Mouse (Mus musculus) heart, embryonic 16.5 days (tissue): ENCODE measurements around the gene Chrnb1. TPM values are rescaled to one million over a fixed set of nuclear protein-coding genes. Genes with fewer than 3 reads are reported as not detected.

ENCODE experiments used
- ATAC-seq: fragments of 200-750 bp; cut with Nextera tagmentation; replicated peaks from 2 replicates; pipeline ENCODE4 v1.8.0; 2017; ENCODE audit warnings: moderate number of reproducible peaks; ENCODE audit not compliant: insufficient read depth, low FRiP score; ENCODE audit errors: extremely low read depth
- H3K27ac ChIP-seq: fragments of 300-500 bp; sonication (generic); 2 replicates; pipeline ENCODE4 v1.5.1; 2014; ENCODE audit warnings: mild to moderate bottlenecking, low read length, control low read depth, moderate library complexity
- H3K27me3 ChIP-seq: fragments of 300-500 bp; sonication (generic); 2 replicates; pipeline ENCODE4 v1.6.1; 2014; ENCODE audit warnings: low read length, mixed read lengths; ENCODE audit not compliant: control insufficient read depth, insufficient read depth
- H3K36me3 ChIP-seq: fragments of 300-500 bp; sonication (generic); 2 replicates; pipeline ENCODE4 v1.6.1; 2014; ENCODE audit not compliant: control insufficient read depth, insufficient read depth
- H3K4me1 ChIP-seq: fragments of 300-500 bp; sonication (generic); 2 replicates; pipeline ENCODE4 v1.6.1; 2014; ENCODE audit warnings: low read length, mixed read lengths; ENCODE audit not compliant: control insufficient read depth, insufficient read depth
- H3K4me2 ChIP-seq: fragments of 300-500 bp; sonication (generic); 2 replicates; pipeline ENCODE4 v1.6.1; 2014; ENCODE audit warnings: low read depth, mild to moderate bottlenecking, control low read depth, low read length
- H3K4me3 ChIP-seq: fragments of 300-500 bp; sonication (generic); 2 replicates; pipeline ENCODE4 v1.5.1; 2014; ENCODE audit warnings: mild to moderate bottlenecking, control low read depth, low read length
- H3K9ac ChIP-seq: fragments of 300-500 bp; sonication (generic); 2 replicates; pipeline ENCODE4 v1.6.1; 2014; ENCODE audit warnings: low read length, control low read depth
- H3K9me3 ChIP-seq: fragments of 300-500 bp; sonication (generic); replicated peaks from 2 replicates; pipeline ENCODE4 v1.6.1; 2016; ENCODE audit warnings: low read length; ENCODE audit not compliant: control insufficient read depth
- WGBS: fragments of 180-500 bp; shearing (Covaris S2); extraction: QIAGEN DNeasy Blood & Tissue Kit; methylation state at CpG from one replicate; pipeline ENCODE4 v1.1.7; 2014; 5-methylcytosine and 5-hydroxymethylcytosine counted together
- polyA plus RNA-seq: library from polyadenylated mRNA; unstranded; fragments of >200 nt; fragmentation: Nextera tagmentation; extraction: Ambion mirVana; gene quantifications from 2 replicates; pipeline ENCODE4 v1.2.1, GENCODE M21; 2015

Gene Chrnb1
- polyA plus RNA-seq, 1 experiment from 2014 or later = 6.0 TPM

DNA sequence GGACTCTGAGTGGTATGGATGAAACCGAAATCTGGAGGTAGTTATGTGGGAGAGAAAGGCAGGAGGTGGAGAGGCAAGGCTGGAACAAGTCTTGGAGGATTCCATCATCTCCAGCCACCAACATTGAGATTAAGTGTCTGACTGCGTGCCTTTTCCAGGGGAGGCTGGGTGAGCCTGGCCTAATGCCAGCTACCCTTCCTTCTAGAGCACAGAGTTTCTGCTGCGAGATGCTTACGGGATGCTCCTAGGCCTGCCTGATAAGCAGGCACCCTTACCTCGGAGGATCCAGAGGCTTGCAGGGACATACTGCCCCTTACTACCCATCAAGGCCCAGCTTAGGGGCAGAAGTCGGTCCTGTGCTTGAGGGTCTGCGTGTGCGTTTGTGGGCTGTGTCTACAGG lies 37.8 kb upstream of the Chrnb1 start:
- ATAC-seq = no peak
- WGBS = 36% methylated on average over 8 of the region's 8 CpGs
- H3K36me3 ChIP-seq = no peaks in the 10 kb centered on the region
- no peaks in the 10 kb centered on the region for H3K9me3 ChIP-seq
- peaks cover 18% of the 10 kb centered on the region for H3K4me1 ChIP-seq
- peak overlapping the region; percentile 80 for H3K4me2 ChIP-seq
- no peak overlapping the region for H3K27ac ChIP-seq
- peak overlapping the region; percentile 50 for H3K4me3 ChIP-seq
- H3K27me3 ChIP-seq = peaks cover 28% of the 10 kb centered on the region
- peak overlapping the region; percentile 73 for H3K9ac ChIP-seq

DNA sequence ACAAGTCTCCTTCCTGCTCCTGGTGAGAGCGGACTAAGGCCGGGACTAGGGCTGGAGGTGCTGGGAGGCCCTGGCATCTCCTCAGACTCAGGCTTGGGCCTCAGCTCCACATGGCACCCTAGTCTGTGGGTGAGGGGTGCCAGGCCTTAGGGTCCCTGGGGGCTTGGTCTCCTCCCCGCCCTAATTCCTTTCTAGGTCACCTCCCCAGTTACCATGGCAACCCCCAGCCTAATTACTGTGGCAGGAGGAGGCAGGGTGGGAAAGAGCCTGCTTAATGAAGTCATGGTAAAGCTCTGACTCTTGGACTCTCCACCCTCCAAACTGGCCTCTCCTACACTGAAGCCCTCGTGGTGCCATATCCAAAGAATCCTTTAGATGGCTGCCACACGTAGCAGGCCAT lies 33.1 kb upstream of the Chrnb1 start:
- Histone ChIP-seq H3K36me3 (0 out of 2 replicates have a peak, but pooled peaks cover 3% of the 10 kb centered on the region), H3K4me1 (peaks cover 3% of the 10 kb centered on the region), H3K4me3 (no peak overlapping the region), H3K9me3 (no peaks in the 10 kb centered on the region), H3K9ac (no peak overlapping the region), H3K27ac (no peak overlapping the region), H3K4me2 (no peak overlapping the region), H3K27me3 (peaks cover 4% of the 10 kb centered on the region; the same call in 1 of the 2 replicates)
- ATAC-seq = no peak
- 77% methylated on average over 5 of the region's 5 CpGs for WGBS

DNA sequence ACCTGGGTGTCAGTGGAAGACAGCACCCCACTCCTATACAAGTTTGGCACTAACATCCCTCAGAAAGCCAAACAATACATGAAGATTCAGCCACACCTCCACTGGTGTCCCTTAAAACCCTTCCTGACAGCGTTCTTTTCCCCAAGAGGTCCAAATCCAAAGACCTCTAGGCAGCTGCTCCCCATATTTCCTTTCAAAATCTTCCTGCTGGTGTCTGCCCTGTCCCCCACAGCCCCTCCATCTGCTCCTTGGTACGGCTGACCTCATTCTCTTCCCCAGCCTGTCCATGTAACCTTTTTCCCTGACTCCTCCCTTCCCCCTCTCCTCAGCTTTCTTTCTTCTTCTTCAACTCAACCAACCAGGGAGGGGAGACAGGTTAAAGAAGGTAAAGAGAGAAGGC lies 27.7 kb upstream of the Chrnb1 start:
- H3K27ac ChIP-seq = no peak overlapping the region
- no peak for ATAC-seq
- WGBS = 77% methylated on average over 2 of the region's 2 CpGs

DNA sequence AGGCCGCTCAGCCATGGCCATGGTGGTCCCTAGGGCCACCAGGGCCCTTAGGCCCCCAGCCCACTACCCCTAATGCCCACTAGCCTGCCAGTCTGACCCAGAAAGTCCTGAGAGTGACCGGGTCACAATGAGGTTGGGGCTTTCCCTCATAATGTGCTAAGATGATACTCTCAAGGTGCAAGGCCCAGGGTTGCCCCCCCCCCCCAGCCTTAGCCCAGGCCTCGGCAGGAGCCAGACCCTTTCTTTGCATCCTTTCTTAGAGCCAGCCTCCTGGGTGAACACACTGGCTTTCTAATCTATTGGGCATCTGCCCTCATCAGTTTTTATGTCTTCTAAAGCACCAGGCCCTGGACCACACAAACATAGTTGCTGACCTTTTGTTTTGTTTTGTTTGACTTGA lies 26.3 kb upstream of the Chrnb1 start, which contains the start of gene Spem1:
Gene Spem1 (minus strand): TSS at position 101 of the 400 bp plus-strand sequence.
- H3K36me3 ChIP-seq = 0 out of 2 replicates have a peak, but pooled peaks cover 3% of the 10 kb centered on the region
- no peak within 1 kb of the TSS for H3K4me2 ChIP-seq
- 87% methylated on average over 3 of the region's 3 CpGs for WGBS
- H3K4me3 ChIP-seq = no peak within 1 kb of the TSS
- no peaks in the 10 kb centered on the region for H3K4me1 ChIP-seq
- H3K27me3 ChIP-seq = no peaks in the 10 kb centered on the region
- no peak within 1 kb of the TSS for H3K9ac ChIP-seq
- H3K9me3 ChIP-seq = 0 out of 2 replicates have a peak, but pooled peaks cover 3% of the 10 kb centered on the region
- ATAC-seq = no peak
- no peak within 1 kb of the TSS for H3K27ac ChIP-seq

More for the DNA sequence above, 27.7 kb upstream of the Chrnb1 start:
- Histone ChIP-seq H3K4me3 (no peak overlapping the region), H3K9me3 (no peaks in the 10 kb centered on the region), H3K27me3 (no peaks in the 10 kb centered on the region), H3K4me1 (no peaks in the 10 kb centered on the region), H3K4me2 (no peak overlapping the region), H3K9ac (no peak overlapping the region), H3K36me3 (0 out of 2 replicates have a peak, but pooled peaks cover 3% of the 10 kb centered on the region)

DNA sequence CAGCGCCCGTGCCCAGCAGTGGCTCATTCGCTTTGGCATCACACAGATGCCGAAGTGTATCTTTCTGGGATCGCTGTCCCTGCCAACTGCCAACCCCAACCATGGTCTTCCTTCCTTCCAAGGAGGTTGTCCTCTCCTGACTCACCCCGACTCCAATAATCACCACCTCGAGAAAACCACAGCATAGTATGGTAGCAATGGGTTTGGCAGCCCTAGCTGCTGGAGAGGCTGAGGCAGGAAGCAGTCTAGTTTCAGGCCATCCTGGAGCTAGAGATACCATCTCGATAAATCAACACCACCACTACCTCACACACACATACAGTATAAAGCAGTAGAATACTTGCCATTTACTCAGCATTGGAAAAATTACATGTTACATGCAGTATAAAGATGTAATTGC lies 23.1 kb upstream of the Chrnb1 start:
- 83% methylated on average over 8 of the region's 8 CpGs for WGBS
- Histone ChIP-seq H3K9ac (no peak overlapping the region), H3K9me3 (0 out of 2 replicates have a peak, but pooled peaks cover 3% of the 10 kb centered on the region)

DNA sequence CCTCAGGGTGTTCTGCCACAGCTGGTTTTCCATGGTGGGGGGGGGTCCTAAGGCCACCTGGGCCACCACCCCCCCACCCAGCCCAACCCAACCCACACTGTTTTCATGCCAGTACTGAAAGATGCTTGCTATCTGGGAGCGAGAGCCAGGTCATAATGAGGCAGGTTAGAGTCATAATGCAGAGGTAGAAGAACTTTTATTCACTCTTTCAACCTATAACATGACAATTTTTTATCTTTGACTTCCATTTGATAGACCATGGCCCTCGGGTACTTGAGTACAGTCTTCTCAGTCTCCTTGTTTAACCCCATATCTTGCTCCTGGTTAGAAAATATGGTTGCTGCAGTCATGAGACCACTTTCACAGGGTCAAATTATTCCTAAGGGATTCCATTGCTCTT lies 22.6 kb upstream of the Chrnb1 start, which contains the start of gene Spem2:
Gene Spem2 (minus strand): TSS at position 101 of the 400 bp plus-strand sequence.
- ATAC-seq = no peak
- Histone ChIP-seq H3K9ac (no peak within 1 kb of the TSS), H3K36me3 (no peaks in the 10 kb centered on the region), H3K9me3 (0 out of 2 replicates have a peak, but pooled peaks cover 3% of the 10 kb centered on the region), H3K4me2 (no peak within 1 kb of the TSS), H3K27ac (no peak within 1 kb of the TSS), H3K4me3 (no peak within 1 kb of the TSS), H3K4me1 (no peaks in the 10 kb centered on the region), H3K27me3 (no peaks in the 10 kb centered on the region)
- 69% methylated on average over 2 of the region's 2 CpGs for WGBS

More for the DNA sequence above, 23.1 kb upstream of the Chrnb1 start:
- H3K36me3 ChIP-seq = no peaks in the 10 kb centered on the region
- no peak for ATAC-seq
- no peak overlapping the region for H3K4me2 ChIP-seq
- H3K27me3 ChIP-seq = no peaks in the 10 kb centered on the region
- no peaks in the 10 kb centered on the region for H3K4me1 ChIP-seq
- no peak overlapping the region for H3K4me3 ChIP-seq
- H3K27ac ChIP-seq = no peak overlapping the region

DNA sequence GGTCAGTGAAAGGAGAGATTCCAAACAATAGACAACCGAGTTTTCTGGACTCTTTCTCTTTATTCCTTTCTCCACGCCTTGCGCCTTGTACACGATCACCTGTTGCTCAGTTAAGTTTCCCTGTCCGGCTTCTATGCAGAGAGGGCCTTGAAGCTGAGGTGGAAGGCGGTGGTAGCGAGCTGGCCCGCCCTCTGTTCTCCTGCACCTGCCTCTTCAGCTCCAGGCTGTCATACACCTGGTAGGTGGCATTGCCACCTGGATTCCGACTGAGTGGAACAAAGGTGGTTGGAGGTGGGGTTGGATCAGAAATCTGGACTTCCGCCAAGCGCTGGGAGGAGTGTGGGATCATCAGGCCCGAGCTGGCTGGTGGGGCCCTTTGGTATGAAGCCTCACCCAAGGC lies 20.8 kb upstream of the Chrnb1 start:
- H3K4me3 ChIP-seq = no peak overlapping the region
- no peaks in the 10 kb centered on the region for H3K36me3 ChIP-seq
- whole genome bisulfite sequencing = 85% methylated on average over 12 of the region's 12 CpGs
- no peak overlapping the region for H3K9ac ChIP-seq
- ATAC-seq = no peak
- 0 out of 2 replicates have a peak, but pooled peaks cover 3% of the 10 kb centered on the region for H3K9me3 ChIP-seq
- no peaks in the 10 kb centered on the region for H3K4me1 ChIP-seq
- no peaks in the 10 kb centered on the region for H3K27me3 ChIP-seq
- no peak overlapping the region for H3K27ac ChIP-seq
- H3K4me2 ChIP-seq = no peak overlapping the region

DNA sequence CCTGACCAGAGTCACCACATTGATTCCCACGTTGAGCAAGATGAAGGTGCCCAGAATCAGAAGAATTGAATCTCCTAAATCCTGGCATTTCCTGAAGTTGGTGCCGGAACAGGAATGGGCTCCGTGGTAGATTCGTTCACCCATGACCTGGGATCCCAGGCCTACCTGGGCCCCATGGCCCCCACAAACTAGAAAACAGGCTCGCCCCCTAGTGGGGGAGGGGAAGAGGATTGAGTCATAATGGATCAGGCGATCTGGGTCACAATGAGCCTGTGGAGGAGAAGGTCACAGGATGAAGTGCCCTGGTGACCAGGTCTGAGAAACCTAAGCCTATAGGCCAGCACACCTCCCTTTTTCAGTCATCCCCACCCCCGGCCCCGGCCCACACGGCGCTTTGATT lies 19.4 kb upstream of the Chrnb1 start, which contains the start of gene Gm39566:
Gene Gm39566 (minus strand): TSS at position 144 of the 400 bp plus-strand sequence.
- WGBS = 51% methylated on average over 10 of the region's 10 CpGs
- Histone ChIP-seq H3K9me3 (0 out of 2 replicates have a peak, but pooled peaks cover 3% of the 10 kb centered on the region), H3K27me3 (no peaks in the 10 kb centered on the region; the same call in 1 of the 2 replicates), H3K4me3 (no peak within 1 kb of the TSS), H3K27ac (no peak within 1 kb of the TSS), H3K36me3 (no peaks in the 10 kb centered on the region), H3K9ac (no peak within 1 kb of the TSS), H3K4me2 (no peak within 1 kb of the TSS), H3K4me1 (no peaks in the 10 kb centered on the region)
- ATAC-seq = no peak

DNA sequence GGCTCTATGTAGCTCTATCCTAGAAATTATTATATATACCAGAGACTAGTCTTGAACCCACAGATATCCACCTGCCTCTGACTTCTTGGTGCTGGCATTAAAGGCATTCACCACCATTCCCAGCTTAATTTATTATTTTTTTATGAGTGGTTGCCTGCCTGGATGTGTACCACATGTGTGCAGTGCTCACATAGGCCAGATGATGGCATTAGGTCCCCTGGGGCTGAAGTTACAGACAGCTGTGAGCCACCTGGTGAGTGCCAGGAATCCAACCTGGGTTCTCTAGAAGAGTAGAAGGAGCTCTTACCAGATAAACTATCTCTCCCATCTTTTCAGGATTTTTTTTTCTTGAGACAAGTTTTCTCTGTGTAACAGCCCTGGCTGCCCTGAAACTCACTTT lies 14.5 kb upstream of the Chrnb1 start:
- no peak for ATAC-seq
- Histone ChIP-seq H3K9me3 (peaks cover 5% of the 10 kb centered on the region; the same call in 1 of the 2 replicates), H3K9ac (no peak overlapping the region), H3K27me3 (peaks cover 7% of the 10 kb centered on the region), H3K4me1 (no peaks in the 10 kb centered on the region), H3K36me3 (no peaks in the 10 kb centered on the region), H3K4me3 (no peak overlapping the region), H3K4me2 (no peak overlapping the region), H3K27ac (no peak overlapping the region)
